Mouse (Mus musculus) megakaryocyte, adult 5-6 weeks (primary cell): Measurements from ENCODE around the gene Arid3b. TPM values are rescaled to one million over a fixed set of nuclear protein-coding genes. Genes with fewer than 3 reads are reported as not detected.
A peak's percentile ranks its signal among the peaks of the same experiment; 100 is the strongest.

Experiments
- ATAC-seq: 2 replicates; pipeline ENCODE4 v1.8.0; 2016; ENCODE audit warnings: mild to moderate bottlenecking, inconsistent platforms; ENCODE audit not compliant: poor library complexity, severe bottlenecking
- total RNA-seq, 2 experiments: library from RNA; stranded (forward) in 1 of 2; stranded (reverse) in 1 of 2; fragments of 153-499, 151-499 nt in 1 of 2; fragments of 221-1000, 200-1000 nt in 1 of 2; gene quantifications; 2 replicates each; pipeline versions ENCODE4 v1.2.3 to v1.2.4; 2015 to 2017

Gene Arid3b
- total RNA-seq, 2 experiments from 2014 or later, result 7.6 to 23.0 TPM

- peak; percentile 82 for ATAC-seq
These were observed 5.1 kb downstream of the Arid3b start for GRCm38 (mm10) chr9:57831267-57832082.

DNA sequence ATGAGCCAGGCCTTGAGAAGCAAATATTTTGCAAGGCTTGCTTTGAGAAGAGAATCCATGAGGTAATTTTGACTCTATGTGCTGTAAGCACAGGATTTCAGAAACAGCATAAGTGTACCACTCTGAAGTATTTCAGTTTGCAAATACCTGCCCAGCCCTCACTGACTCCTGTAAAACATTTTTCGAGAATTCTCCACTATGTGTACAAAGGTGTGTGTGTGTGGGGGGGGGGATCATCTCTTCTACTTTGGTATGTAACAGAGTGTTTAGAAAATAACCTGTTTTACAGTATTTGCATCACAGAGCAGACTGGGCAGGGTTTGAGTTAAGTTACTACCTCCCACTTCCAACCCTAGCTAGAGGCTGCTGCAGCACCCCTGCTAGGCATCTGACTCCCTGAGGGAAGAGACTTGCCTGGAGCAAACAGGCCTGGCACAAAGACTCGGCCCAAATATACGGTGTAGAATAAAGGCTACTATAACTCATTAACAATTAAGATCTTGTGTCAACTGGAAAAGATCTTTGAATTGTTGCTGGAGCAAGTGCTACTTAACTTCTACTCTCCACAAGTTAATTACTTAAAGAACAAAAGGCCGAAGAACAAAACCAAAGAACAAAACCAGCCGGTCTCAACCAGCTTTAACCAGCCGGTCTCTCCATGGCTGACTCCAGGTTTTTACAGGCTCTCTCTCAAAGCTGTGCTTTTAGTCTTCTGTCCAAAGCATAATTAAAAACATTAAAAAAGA lies 6.6 kb downstream of the Arid3b start:
- ATAC-seq, result no peak

GRCm38 (mm10) chr9:57823397-57823796 lies 13.2 kb downstream of the Arid3b start:
- no peak for ATAC-seq

DNA sequence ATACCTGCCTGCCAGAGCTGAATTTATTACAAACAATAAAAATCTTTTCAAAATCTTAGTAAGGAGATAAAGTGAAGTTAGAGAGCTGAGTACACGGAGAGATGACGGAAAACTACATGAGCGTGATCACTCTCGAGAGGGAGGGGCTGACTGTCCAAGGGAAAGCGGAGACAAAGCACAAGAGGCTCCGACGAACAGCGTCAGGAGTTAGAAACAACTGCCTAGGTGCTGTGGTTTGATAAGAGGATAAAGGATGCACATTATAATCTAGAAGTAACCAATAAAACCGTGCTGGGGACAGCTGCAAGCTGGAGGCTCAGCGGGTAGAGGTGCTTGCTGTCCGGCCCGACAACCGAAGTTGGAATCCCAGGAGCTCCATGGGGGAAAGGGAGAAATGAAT lies 13.8 kb downstream of the Arid3b start:
- ATAC-seq, result no peak

- ATAC-seq, result peak; percentile 94
These were observed 16.2 kb downstream of the Arid3b start for GRCm38 (mm10) chr9:57820186-57821080.

- ATAC-seq, result no peak
These were observed 19.3 kb downstream of the Arid3b start for GRCm38 (mm10) chr9:57817220-57817667.

DNA sequence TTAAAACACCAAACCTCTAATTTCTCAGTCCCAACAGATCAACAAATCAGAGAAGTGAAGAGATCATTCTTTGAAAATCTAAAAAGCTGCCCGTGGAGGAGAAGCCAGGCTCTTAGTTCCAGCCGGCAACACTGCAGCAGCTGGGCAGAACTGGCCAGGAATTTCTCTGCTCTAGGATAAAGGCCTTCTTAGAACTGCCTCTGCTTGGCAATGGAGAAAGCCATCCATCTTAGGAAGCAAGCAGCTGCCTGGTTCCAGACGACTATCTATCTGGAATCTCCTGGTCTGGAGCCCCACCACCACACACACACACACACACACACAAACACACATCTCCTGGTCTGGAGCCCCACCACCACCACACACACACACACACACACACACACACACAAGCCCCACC lies 21.7 kb downstream of the Arid3b start:
- ATAC-seq, result no peak

DNA sequence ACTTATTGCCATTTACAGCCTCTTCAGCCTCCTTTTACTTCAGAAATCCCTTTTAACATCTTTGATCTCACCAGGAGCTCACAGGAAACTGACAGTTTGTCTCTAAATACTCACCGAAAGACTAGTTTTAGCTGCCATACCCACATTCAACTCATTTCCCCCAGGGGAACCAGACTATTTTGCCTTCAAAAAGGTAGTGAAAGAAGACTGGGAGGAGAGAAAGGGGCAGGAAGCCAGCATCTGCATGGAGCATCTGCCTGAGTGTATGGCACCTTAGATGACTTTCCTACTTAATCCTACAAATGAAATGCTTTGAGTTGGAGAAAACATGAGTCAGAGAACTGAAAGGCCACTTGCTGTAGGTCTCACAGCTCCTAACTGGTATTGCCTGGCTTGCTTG lies 22.6 kb downstream of the Arid3b start:
- ATAC-seq, result no peak

DNA sequence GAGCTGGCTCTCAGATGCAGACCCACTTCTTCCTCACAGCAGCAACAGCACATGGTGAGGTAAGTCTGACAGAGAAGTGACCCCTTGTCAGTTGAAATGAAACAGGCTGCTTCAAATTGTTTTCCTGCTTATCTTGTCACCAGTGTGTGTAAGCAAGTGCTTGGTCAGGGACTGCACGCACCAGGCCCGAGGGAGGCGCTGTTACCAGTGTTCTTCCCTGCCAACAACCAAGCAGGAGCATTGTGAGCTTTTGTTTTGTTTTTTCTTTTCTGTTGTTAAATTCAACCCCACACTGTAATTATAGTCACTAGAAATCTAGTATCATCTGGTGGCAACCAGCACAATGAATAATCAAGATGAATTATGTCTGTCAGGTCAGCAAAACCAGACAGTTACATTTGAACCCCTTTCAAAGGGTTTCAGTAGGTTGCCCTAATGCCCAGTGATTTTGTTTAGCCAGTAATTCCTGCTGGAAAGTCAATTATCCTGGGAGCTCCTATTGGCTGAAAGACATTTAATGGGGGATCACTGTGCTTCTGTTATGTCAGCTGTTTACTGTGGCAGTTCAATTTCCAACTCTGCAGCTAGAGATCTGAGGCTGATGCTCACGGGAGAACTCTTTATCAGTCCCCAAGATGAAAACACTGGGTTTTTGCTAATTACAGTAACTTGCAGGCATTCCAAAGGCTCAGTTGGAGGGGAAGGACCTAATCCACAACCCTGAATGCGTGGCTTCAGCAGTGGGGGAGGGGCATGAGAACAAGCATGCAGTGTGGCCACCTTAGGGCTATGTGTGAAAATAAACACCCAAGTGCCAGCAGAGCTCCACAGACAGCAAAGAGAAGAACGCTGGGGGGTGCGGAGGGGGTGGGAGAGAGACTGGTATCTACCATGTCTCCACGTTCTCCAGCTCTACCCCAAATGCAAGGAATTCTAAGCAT lies 24.5 kb downstream of the Arid3b start:
- ATAC-seq, result no peak

DNA sequence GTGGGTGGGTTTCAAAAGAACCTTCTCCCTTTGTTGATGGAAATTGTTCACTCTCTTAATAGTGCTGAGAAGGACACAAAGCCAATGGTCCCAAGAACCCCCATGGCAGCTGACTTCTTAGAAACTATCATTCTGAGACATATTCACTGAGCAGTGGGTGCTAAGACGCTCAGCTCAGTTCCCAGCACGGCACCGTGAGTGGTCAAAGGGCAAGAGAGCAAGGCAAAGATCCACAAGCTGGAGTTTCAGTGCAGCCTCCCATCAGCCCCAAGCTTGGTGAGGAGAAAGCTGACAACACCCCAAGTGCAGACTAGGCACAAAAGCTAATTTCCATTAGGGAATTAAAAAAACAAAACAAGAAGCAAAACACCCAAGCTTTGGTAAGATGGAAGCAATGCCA lies 25.9 kb downstream of the Arid3b start:
- ATAC-seq, result no peak

DNA sequence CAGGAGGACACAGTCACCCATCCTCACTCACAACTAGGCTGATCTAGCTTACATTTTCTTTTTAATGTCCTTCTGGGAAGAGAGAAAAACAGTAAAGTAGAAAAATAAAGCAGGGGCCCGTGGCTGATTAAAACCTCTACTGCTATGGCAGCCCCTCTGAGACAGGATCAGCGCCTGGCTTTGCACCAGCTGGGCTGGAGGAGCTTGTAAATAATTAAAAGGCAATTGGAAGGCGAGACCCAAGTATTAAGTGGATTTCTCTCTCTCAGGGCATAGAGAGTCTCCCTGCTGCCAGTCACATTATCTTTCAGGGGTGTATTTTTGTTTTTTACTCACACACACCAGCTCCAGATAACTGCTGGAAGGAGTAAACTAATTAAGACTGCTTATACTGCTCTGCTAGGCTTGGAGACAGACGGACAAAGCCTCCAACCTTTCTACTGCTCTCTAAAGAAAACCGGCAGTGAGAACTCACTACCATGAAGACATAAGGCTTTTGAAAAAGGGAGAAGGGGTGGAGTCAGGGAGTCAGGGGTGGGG lies 27.8 kb downstream of the Arid3b start:
- no peak for ATAC-seq

- no peak for ATAC-seq
These were observed 29.4 kb downstream of the Arid3b start for GRCm38 (mm10) chr9:57807174-57807651.

DNA sequence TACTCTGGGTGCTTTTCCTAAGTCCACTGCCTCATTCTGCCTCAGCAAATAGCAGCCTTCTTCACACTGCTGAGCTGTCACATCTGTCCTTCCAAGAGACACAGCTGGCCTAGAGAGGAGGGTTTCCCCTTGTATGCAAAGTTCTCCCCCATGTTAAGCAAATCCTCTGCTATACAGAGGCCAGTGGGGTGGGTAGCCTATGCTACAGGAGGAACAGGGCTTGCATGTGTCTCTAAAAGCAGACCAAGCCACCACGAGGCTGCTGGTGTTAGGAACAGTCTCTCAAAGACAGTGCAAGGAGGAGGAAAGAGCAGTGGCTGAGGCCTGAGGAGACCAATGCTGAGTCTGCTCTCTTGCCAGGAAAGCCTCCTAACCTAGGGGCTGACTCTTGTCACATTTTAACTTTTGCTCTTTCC lies 30.5 kb downstream of the Arid3b start:
- ATAC-seq, result no peak

- no peak for ATAC-seq
These were observed 31.4 kb downstream of the Arid3b start for GRCm38 (mm10) chr9:57805087-57805737.

DNA sequence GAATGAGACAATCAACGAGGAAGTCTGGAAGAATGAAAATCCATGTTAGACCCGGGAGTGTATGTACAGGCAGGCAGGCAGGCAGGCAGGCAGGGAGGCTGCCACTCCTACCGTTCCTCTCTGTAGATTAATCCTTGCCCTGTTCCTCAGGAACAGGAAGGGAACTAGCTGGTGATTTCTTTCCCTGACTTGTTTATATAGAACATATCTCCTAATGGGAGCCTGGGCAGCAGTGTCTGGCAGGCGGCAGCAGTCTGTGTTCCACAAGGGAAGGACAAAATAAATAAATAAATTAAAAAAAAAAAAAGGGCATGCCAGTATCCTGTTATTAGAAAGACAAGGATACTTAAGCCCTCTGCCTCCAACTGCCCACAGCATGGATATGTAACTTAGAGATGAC lies 32.8 kb downstream of the Arid3b start:
- ATAC-seq, result no peak

DNA sequence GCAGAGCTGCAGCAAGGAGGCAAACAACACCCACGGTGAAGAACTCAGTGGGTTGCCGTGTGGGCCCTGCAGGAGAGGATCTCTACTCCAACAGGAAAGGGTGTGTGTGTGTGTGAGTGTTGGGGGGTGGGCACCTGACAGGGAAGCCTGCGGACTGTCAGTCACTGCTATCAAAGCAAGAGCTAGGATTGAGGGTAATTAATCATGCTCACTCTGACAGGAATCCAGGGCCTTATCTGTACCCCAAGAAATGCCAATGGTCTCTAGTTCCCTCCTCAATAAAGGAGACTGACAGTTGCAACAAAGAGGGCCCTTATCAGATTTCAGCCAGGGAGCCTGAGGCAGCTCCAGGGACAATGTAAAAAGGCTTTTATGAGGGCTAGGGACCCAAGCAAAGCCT lies 33.5 kb downstream of the Arid3b start:
- no peak for ATAC-seq

DNA sequence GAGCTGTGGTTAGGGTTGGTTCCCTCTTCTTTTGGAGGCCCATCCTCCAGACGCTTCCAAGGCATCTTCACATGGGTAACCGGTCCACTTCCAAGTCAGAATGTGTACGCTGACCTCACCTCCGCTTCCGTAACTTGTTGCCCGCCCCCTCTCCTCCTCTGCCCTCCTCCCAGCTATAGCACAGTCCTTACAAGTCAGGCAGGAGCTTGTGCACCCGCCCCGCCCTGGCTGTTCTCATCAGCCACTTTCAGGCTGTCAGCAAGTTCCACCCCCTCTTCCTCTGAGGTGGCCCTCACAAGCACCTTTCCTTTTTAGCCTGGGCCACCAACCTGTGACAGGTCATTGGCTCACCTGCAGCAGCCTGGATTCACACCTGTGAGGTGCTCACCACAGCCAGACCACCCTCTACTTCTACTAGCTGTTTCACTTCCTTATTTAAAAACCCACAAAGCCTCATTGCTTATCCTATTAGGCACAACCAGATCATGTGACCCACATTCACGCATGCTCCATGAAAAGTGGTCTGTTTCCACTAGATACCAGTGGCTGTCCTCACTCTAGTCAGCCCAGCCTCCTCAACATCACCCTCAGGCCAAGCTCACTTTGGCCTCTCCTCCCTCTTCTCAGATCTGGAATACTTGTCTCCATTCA lies 36.1 kb downstream of the Arid3b start:
- ATAC-seq, result peak; percentile 57

- ATAC-seq, result peak; percentile 86
These were observed 37.8 kb downstream of the Arid3b start for GRCm38 (mm10) chr9:57798725-57799253.
